Mouse (Mus musculus) B cell, adult 67 days (primary cell): Measurements from ENCODE around the gene Sema4c. TPM values are rescaled to one million over a fixed set of nuclear protein-coding genes. Genes with fewer than 3 reads are reported as not detected.

Experiments used
- total RNA-seq, 2 experiments: library from RNA; stranded (reverse); gene quantifications; 4 replicates each; pipeline ENCODE4 v1.2.4; 2023

The Sema4c gene
- not detected for total RNA-seq

DNA sequence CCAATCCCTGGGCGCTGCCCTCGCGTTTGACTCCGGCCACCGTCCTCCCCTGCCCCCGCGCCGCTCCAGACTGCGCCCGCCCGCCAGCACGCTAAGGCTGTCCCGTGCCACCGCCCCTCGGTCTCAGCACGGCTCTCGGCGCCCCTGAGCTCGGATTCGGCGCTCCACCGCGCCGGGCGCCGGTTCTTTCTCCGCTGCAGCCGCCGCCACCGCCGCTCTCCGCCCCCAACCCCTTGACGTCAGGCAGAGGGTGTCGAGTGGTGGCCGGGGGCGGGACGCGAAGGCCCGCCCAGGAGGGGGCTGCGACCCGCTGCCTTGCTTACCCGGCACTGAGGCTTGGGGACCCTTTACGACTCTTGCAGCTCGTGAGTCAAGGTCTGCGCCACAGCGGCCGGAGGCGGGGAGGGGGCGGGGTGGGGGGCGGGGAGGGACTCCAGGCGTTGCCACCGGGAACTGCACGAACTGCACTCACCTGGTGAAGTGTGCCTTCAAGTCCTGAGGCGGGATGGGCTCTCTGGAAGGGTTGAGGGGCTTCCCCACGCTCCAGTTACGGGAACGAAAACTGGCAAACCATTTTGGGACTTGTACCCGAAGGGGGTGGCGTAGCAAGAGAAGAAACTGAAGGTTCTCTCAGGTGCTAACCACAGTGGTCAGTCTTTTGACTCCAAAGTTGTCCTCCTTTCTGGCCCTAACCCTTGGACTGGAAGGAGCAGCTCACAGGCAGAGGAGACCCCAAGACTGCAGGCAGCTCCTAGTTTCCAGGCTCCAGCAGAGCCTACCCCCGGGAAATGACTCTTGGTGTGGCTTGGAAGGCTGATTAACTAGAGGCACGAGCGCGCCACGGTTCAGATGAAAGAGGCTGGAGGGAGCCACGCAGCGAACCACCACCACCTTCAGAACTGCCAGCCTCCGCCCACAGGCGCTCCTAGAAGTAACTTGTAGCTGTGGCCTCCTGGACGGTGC is at the start of gene Sema4c:
Gene Sema4c, minus strand, starts transcription at position 319 of the 963 bp plus-strand sequence.

GRCm38 (mm10) chr1:36546888-36547471 is 11.2 kb downstream of the Sema4c start, which contains the start of gene Ankrd39:
TSS of gene Ankrd39 (minus strand) at chr1:36547445.

DNA sequence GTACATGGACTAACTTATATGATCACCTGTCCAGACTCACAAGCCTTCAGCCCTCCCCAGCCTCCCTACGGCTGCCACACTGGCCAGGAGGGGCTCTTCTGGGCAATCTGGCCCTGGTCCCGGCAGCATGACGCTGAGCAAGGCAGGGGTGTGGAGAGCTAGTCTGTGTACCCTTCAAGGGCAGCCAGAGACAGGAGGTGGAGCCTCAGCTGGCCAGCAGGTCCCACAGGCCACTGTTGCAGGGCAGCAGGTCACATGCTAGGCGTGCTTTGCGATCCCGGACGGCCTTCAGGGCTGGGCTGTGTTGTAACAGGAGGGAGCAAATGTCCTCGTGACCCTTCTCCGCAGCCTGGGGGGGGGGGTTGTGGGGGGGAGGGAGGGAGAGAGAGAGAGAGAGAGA is 19.0 kb downstream of the Sema4c start, which contains the start of gene Gm42417:
Gene Gm42417, minus strand, starts transcription at position 244 of the 400 bp plus-strand sequence.

DNA sequence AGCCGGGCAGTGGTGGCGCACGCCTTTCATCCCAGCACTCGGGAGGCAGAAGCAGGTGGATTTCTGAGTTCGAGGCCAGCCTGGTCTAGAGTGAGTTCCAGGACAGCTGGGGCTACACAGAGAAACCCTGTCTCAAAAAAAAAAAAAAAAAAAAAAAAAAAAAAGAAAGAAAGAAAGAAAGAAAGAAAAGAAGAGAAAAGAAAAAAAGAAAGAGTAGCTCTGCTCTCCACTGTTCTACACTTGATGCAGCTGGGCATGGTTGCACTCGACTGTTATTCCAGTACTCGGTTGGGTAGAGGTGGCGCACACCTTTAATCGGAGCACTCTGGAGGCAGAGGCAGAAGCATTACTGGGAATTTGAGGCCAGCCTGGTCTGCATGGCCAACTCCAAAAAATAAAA is 21.4 kb downstream of the Sema4c start, which contains the start of gene Ankrd23:
Gene Ankrd23, minus strand, starts transcription at position 101 of the 400 bp plus-strand sequence.

DNA sequence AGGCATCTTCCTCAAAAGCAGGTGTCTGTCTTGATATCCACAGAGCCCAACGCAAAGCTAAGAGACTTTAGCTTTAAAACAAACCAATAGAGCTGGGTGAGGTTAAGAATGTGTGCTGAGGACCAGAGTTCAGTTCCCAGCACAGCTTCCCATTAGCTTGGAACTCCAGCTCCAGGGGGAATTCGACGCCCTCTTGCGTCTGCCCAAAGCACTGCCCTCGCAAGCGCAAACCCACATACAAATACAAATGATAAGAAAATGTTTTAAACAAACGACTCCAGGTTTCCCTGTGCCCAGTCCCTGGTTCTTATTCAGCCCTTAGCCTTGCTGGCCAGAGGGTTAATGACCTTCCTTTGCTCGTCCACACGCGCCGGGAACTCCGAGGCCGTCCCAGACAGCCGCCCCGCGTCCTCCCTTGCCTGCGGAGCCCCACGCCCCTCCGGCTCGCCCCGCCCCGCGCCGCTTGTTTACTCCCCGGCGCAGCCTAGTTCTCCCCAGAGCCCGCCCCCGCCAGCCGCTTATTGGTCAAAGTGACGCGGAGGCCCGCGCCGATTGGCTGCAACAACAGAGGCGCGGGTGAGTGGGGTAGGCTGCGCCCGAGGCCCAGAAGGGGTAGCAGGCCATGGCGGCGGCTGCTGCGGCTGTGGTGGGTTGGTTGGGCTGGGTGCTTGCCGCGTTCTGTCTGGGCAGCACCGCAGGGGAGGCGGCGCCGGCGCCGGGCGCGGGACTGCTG is 46.7 kb downstream of the Sema4c start, which contains the start of gene Cnnm3:
Gene Cnnm3, plus strand, starts transcription at position 579 of the 733 bp plus-strand sequence.

Other genes with a start within 250 kb of the Sema4c start
- gene Kansl3, start 189.2 kb downstream of the Sema4c start, total RNA-seq: 10 to 100 TPM; 77.2 to 86.3 TPM
- not detected for gene Fer1l5, start 186.1 kb downstream of the Sema4c start, total RNA-seq
- gene Lman2l, start 113.1 kb downstream of the Sema4c start, total RNA-seq: 10 to 100 TPM; 29.5 to 43.4 TPM
- 10 to 100 TPM; 24.6 to 24.7 TPM for gene Cnnm4, start 86.7 kb downstream of the Sema4c start, total RNA-seq
- 10 to 100 TPM; 35.2 to 38.8 TPM for gene Cnnm3, start 46.5 kb downstream of the Sema4c start, total RNA-seq
- gene Ankrd23, start 21.5 kb downstream of the Sema4c start, total RNA-seq: 10 to 100 TPM; 28.6 to 29.7 TPM
- gene Gm42417, start 18.9 kb downstream of the Sema4c start, total RNA-seq: not detected
- gene Ankrd39, start 10.9 kb downstream of the Sema4c start, total RNA-seq: 10 to 100 TPM; 14.1 to 22.9 TPM
- gene Fam178b, start 124.8 kb upstream of the Sema4c start, total RNA-seq: not detected
- gene Cox5b, start 133.1 kb upstream of the Sema4c start, total RNA-seq: 100 to 1,000 TPM; 206 to 224 TPM
- gene 4933424G06Rik, start 151.8 kb upstream of the Sema4c start, total RNA-seq: 1 to 10 TPM in 1 of 2 experiments, under 1 TPM in 1; 0.81 to 2.0 TPM
- gene Actr1b, start 156.1 kb upstream of the Sema4c start, total RNA-seq: 10 to 100 TPM; 83.0 to 99.2 TPM
- gene Zap70, start 203.4 kb upstream of the Sema4c start, total RNA-seq: 1 to 10 TPM; 2.2 to 4.7 TPM